Mouse (Mus musculus): ENCODE results near the gene Pold4. TPM values are rescaled to one million over a fixed set of nuclear protein-coding genes. Genes with fewer than 3 reads are reported as not detected.
A peak's percentile ranks its signal among the peaks of the same experiment; 100 is the strongest.

Gene Pold4
- 10 to 100 TPM; 13.1 to 19.4 (median 17.3) TPM for total RNA-seq (2022)

DNA sequence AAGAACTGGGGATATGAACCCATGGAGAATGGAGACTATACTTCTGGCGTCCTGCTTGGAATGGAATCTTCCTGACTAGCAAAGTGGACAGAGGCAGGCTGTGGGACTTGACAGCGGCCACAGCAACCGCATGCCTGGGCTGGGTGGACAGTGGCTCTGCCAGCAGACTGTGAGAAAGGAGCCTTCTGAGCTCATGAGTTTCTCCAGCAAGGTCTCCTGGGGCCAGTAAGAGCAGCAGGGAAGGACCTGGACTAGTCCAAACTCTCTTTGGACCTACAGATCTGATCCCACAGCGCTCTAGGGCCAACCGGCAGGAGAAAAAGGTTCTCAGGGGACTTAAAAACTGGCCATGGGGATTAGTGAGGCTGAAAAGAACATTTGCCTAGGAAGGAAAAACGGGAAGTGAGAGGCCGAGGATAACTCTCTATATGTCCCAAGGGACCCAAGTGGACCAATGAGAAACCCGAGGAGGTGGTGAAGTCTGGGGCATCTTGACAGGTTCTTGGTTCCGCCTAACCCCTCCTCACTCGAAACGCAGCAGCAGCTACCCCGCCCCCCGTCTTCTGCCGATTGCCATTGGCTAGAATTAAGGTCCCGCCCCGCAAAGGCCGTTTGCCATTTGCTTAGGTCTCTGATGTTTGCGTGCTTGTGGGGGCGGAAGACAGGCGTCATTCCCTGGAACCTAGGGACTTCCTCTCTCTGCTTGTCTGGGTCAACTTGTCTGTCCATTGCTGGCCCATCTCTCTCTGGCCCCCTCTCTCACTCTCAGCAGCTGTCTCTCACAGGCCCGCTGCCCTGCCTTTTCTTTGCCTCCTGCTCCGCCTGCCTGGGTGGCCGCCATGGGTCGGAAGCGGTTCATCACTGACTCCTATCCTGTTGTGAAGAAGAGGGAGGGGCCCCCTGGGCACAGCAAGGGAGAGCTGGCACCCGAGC, at the start of gene Pold4:
Gene Pold4 (plus strand): TSS at position 647 of the 933 bp plus-strand sequence.
- peak; percentile 99 for DNase-seq (ENCODE audit: low spot score in 2 of 2)

GRCm38 (mm10) chr19:4183689-4184088, 48.0 kb upstream of the Pold4 start:
- no peak for DNase-seq (ENCODE audit: low spot score in 2 of 2)

DNA sequence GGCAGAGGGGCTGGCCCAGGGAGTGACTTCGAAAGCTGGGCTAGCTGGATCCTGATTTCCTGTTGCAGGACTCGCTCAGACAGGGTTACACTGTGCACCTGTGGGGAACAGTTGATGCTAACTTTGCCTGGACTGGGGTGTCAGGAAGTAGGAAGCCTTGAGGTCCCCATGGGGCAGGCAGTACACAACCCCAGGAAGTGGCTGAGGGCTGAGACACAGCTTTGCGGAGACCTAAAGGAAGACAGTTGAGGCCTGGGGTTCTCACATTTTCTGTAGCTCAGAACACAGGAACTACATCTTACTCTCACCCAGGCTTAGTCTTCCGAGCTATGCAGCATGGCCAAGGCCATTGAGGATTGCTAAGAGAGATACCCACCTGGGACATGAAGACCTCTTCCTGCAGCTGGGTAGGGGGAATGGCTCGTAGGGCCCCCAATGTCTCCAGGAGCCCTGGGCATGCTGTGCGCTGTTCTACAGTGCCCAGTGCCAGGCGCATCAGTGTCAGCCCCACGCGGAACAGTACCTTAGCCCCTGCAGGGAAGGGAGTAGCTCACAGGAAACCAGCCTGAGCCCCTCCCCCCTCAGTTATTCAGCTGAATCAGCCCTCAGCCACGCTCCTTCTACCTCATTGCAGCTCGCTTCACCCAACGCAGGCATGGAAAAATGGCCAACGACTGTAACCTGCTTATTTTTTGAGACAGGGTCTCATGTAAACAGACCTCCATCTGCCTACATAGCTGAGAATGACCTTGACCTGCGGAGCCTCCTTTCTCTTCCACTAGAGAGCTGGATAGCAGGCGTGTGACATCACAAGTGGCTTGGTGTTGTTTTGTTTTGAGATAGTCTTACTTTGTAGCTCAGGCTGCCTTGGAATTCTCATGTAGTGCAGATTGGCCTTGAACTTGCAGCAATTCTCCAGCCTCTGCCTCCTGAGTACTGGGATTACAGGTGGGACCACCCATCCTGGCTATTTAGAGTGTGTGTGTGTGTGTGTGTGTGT, 46.4 kb upstream of the Pold4 start:
- no peak for DNase-seq (ENCODE audit: low spot score in 2 of 2)

- DNase-seq (ENCODE audit: low spot score in 2 of 2), result peak; percentile 41 to 49
Measured at GRCm38 (mm10) chr19:4187303-4187702, 44.4 kb upstream of the Pold4 start.

GRCm38 (mm10) chr19:4189051-4189620, 42.6 kb upstream of the Pold4 start:
- DNase-seq (ENCODE audit: low spot score in 2 of 2), result no peak

- DNase-seq (ENCODE audit: low spot score in 2 of 2), result no peak
Measured at GRCm38 (mm10) chr19:4190831-4191334, 40.8 kb upstream of the Pold4 start, which contains the start of gene Tbc1d10c. Gene Tbc1d10c (minus strand): TSS chr19:4191284.

- DNase-seq (ENCODE audit: low spot score in 2 of 2), result peak; percentile 86 to 92
Measured at GRCm38 (mm10) chr19:4191528-4192250, 40.0 kb upstream of the Pold4 start, which contains the start of gene Ppp1ca. Gene Ppp1ca (plus strand): TSS chr19:4192065.

DNA sequence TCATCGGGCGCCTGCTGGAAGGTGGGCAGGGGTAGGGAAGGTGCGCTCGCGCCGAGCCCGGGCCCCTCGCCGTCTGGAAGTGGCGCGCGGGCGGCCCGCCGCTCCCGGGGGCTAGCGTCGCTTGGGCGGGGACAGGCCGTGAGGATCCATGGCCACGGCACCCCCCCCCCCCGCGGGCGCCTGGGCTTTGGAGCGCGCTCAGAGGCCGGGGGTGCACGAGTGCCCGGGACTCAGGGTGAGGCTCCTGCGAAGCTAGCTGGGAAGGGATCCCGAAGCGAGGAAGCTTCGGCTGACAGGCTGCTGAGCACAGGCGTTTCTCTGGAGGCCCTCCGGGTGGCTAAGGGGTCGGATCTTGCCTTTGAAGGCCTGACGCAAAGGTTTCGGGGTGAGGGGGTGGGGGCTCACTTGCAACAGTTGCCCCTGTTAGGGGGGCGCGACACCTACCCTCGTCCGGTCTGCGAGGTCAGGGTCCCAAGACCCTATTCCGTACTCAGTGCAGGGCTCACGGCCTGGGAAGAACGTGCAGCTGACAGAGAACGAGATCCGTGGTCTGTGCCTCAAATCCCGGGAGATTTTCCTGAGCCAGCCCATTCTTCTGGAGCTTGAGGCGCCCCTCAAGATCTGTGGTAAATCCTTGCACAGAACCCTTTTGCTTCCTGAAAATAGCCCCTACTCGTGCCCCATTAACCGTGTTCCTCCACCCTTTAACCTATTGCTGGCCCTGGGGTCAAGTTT, 39.3 kb upstream of the Pold4 start:
- no peak for DNase-seq (ENCODE audit: low spot score in 2 of 2)

GRCm38 (mm10) chr19:4193129-4193528, 38.6 kb upstream of the Pold4 start:
- DNase-seq (ENCODE audit: low spot score in 2 of 2), result no peak

- DNase-seq (ENCODE audit: low spot score in 2 of 2), result no peak
Measured at GRCm38 (mm10) chr19:4194021-4194724, 37.5 kb upstream of the Pold4 start.

GRCm38 (mm10) chr19:4194776-4195650, 36.7 kb upstream of the Pold4 start:
- DNase-seq (ENCODE audit: low spot score in 2 of 2), result no peak

GRCm38 (mm10) chr19:4196048-4196447, 35.7 kb upstream of the Pold4 start:
- DNase-seq (ENCODE audit: low spot score in 2 of 2), result no peak

GRCm38 (mm10) chr19:4196548-4196947, 35.2 kb upstream of the Pold4 start:
- no peak for DNase-seq (ENCODE audit: low spot score in 2 of 2)

DNA sequence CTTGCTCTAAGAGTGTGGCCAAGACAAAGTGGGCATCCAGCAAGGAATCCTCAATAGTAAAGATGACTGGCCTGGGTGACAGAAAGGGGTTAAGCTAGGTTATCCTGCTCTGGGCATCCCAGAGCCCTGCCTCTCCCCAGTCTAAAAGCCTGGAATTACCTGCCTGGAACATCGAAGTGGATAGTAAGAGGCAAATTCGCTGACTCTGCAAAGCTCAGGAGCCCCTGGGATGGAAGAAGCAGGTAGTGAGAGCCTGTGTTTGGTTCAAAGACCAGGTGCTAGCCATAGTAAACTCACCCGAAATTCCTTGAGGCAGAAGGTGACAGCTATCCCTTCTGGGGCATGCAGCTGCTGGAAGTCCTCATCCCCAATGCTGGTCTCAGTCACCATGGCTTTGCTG, 34.5 kb upstream of the Pold4 start:
- DNase-seq (ENCODE audit: low spot score in 2 of 2), result no peak

DNA sequence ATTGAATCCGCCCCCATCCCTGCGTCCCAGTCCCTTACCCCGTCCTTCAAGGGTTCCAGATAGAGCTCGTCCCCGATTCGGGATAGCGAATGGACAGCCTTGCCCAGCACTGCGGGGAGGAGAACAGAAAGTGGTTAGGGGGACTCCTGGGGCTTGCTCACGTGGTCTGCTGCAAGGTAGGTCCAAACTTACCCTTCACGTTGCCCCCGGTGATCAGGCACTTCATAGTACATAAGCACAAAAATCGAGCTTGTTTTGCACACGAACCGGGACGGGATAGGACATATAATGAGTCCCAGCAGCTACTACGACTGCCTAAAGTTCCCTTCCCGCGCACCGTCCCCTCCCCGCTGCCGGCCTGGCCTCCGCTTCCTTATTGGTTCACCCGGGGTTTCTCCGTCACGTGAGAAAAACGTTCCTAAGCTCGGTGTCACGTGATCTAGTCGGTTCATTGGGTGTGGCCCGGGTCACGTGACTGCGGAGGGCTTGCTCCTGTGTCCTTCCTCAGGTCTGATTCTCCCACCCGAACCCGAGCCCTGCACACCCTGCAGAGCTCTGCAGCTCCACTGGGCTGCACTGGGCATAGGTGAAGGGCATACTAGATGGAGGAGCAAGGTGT, 30.3 kb upstream of the Pold4 start, which contains the start of gene Rad9a:
Gene Rad9a (minus strand): TSS at position 372 of the 619 bp plus-strand sequence.
- DNase-seq (ENCODE audit: low spot score in 2 of 2), result peak; percentile 95

- no peak for DNase-seq (ENCODE audit: low spot score in 2 of 2)
Measured at GRCm38 (mm10) chr19:4202149-4202548, 29.6 kb upstream of the Pold4 start.

- DNase-seq (ENCODE audit: low spot score in 2 of 2), result no peak
Measured at GRCm38 (mm10) chr19:4203148-4203547, 28.6 kb upstream of the Pold4 start.
